Mouse (Mus musculus): ENCODE data around the gene Trim25. TPM values are rescaled to one million over a fixed set of nuclear protein-coding genes. Genes with fewer than 3 reads are reported as not detected.
"Not testable (repeated sequence)": the region's sequence is repeated elsewhere in the genome, so short reads cannot be mapped to it uniquely, and the experiment has no call there.

The Trim25 gene
- polyA plus RNA-seq, 1 experiment from 2014 or later, result 3.4 TPM

- Histone ChIP-seq H3K36me3 (peaks cover 23% of the 10 kb centered on the region), H3K9me3 (replicated peaks) (no peaks in the 10 kb centered on the region), H3K4me3 (no peak overlapping the region), H3K27ac (no peak overlapping the region), H3K27me3 (ENCODE audit: low read depth, poor library complexity, severe bottlenecking) (no peaks in the 10 kb centered on the region), H3K4me1 (no peaks in the 10 kb centered on the region)
- no peak for DNase-seq (ENCODE audit: low spot score)
Measured at GRCm38 (mm10) chr11:89034592-89034991, 35.4 kb downstream of the Trim25 start.

- 86% methylated on average over 3 of the region's 3 CpGs for WGBS
- H3K4me1 ChIP-seq, result no peaks in the 10 kb centered on the region
- H3K9me3 ChIP-seq (replicated peaks), result no peaks in the 10 kb centered on the region
- no peaks in the 10 kb centered on the region for H3K27me3 ChIP-seq (ENCODE audit: low read depth, poor library complexity, severe bottlenecking)
- no peak overlapping the region for H3K27ac ChIP-seq
- peaks cover 32% of the 10 kb centered on the region for H3K36me3 ChIP-seq
- H3K4me3 ChIP-seq, result no peak overlapping the region
- DNase-seq (ENCODE audit: low spot score), result no peak
Measured at GRCm38 (mm10) chr11:89035552-89035951, 36.4 kb downstream of the Trim25 start.

GRCm38 (mm10) chr11:89038496-89038895, 39.3 kb downstream of the Trim25 start:
- Histone ChIP-seq H3K4me1 (no peaks in the 10 kb centered on the region), H3K4me3 (no peak overlapping the region), H3K36me3 (peaks cover 58% of the 10 kb centered on the region), H3K27me3 (ENCODE audit: low read depth, poor library complexity, severe bottlenecking) (no peaks in the 10 kb centered on the region), H3K27ac (no peak overlapping the region), H3K9me3 (replicated peaks) (no peaks in the 10 kb centered on the region)
- whole genome bisulfite sequencing, result 93% methylated on average over 6 of the region's 6 CpGs
- no peak for DNase-seq (ENCODE audit: low spot score)

GRCm38 (mm10) chr11:89039325-89039724, 40.1 kb downstream of the Trim25 start:
- Histone ChIP-seq H3K27ac (no peak overlapping the region), H3K4me1 (no peaks in the 10 kb centered on the region), H3K27me3 (ENCODE audit: low read depth, poor library complexity, severe bottlenecking) (no peaks in the 10 kb centered on the region), H3K4me3 (no peak overlapping the region), H3K36me3 (peaks cover 67% of the 10 kb centered on the region), H3K9me3 (replicated peaks) (no peaks in the 10 kb centered on the region)
- WGBS, result 31% methylated on average over 3 of the region's 3 CpGs
- peak; percentile 50 for DNase-seq (ENCODE audit: low spot score)

GRCm38 (mm10) chr11:89041073-89041472, 41.9 kb downstream of the Trim25 start:
- DNase-seq (ENCODE audit: low spot score); H3K4me3 ChIP-seq; H3K4me1 ChIP-seq; H3K9me3 ChIP-seq (replicated peaks); H3K27ac ChIP-seq; H3K27me3 ChIP-seq (ENCODE audit: low read depth, poor library complexity, severe bottlenecking): not testable (repeated sequence)
- WGBS, result 92% methylated on average over 6 of the region's 7 CpGs
- peaks cover 84% of the 10 kb centered on the region for H3K36me3 ChIP-seq

- Histone ChIP-seq H3K36me3 (peaks cover 95% of the 10 kb centered on the region), H3K9me3 (replicated peaks) (no peaks in the 10 kb centered on the region), H3K27me3 (ENCODE audit: low read depth, poor library complexity, severe bottlenecking) (no peaks in the 10 kb centered on the region), H3K4me3 (no peak overlapping the region), H3K4me1 (no peaks in the 10 kb centered on the region), H3K27ac (no peak overlapping the region)
- no peak for DNase-seq (ENCODE audit: low spot score)
- 91% methylated on average over 7 of the region's 7 CpGs for WGBS
Measured at GRCm38 (mm10) chr11:89043046-89043445, 43.9 kb downstream of the Trim25 start.

- H3K36me3 ChIP-seq, result peaks cover 89% of the 10 kb centered on the region
Measured at GRCm38 (mm10) chr11:89045501-89045900, 46.3 kb downstream of the Trim25 start.

GRCm38 (mm10) chr11:89046021-89046420, 46.8 kb downstream of the Trim25 start:
- 97% methylated on average over 3 of the region's 3 CpGs for WGBS
- peaks cover 91% of the 10 kb centered on the region for H3K36me3 ChIP-seq
- no peak for DNase-seq (ENCODE audit: low spot score)
- H3K4me3 ChIP-seq, result no peak overlapping the region
- H3K27ac ChIP-seq, result no peak overlapping the region
- H3K9me3 ChIP-seq (replicated peaks), result no peaks in the 10 kb centered on the region
- no peaks in the 10 kb centered on the region for H3K4me1 ChIP-seq
- no peaks in the 10 kb centered on the region for H3K27me3 ChIP-seq (ENCODE audit: low read depth, poor library complexity, severe bottlenecking)

More at GRCm38 (mm10) chr11:89045501-89045900, 46.3 kb downstream of the Trim25 start:
- DNase-seq (ENCODE audit: low spot score); H3K4me1 ChIP-seq; H3K27ac ChIP-seq; H3K4me3 ChIP-seq; H3K27me3 ChIP-seq (ENCODE audit: low read depth, poor library complexity, severe bottlenecking); H3K9me3 ChIP-seq (replicated peaks): not testable (repeated sequence)
- WGBS, result 94% methylated on average over 3 of the region's 3 CpGs

- Histone ChIP-seq H3K4me1 (no peaks in the 10 kb centered on the region), H3K9me3 (replicated peaks) (no peaks in the 10 kb centered on the region), H3K27ac (no peak overlapping the region), H3K36me3 (peaks cover 79% of the 10 kb centered on the region), H3K27me3 (ENCODE audit: low read depth, poor library complexity, severe bottlenecking) (no peaks in the 10 kb centered on the region), H3K4me3 (no peak overlapping the region)
- 92% methylated on average over 6 of the region's 6 CpGs for WGBS
- no peak for DNase-seq (ENCODE audit: low spot score)
Measured at GRCm38 (mm10) chr11:89051767-89052166, 52.6 kb downstream of the Trim25 start.

GRCm38 (mm10) chr11:89055931-89056690, 56.9 kb downstream of the Trim25 start:
- no peak for DNase-seq (ENCODE audit: low spot score)
- no peaks in the 10 kb centered on the region for H3K27me3 ChIP-seq (ENCODE audit: low read depth, poor library complexity, severe bottlenecking)
- no peaks in the 10 kb centered on the region for H3K9me3 ChIP-seq (replicated peaks)
- no peak overlapping the region for H3K4me3 ChIP-seq
- 93% methylated on average over 13 of the region's 13 CpGs for WGBS
- H3K27ac ChIP-seq, result no peak overlapping the region
- H3K4me1 ChIP-seq, result peaks cover 25% of the 10 kb centered on the region
- H3K36me3 ChIP-seq, result peaks cover 42% of the 10 kb centered on the region

GRCm38 (mm10) chr11:89058515-89059270, 59.5 kb downstream of the Trim25 start:
- Histone ChIP-seq H3K27ac (no peak overlapping the region), H3K27me3 (ENCODE audit: low read depth, poor library complexity, severe bottlenecking) (no peaks in the 10 kb centered on the region), H3K9me3 (replicated peaks) (no peaks in the 10 kb centered on the region), H3K4me1 (peaks cover 25% of the 10 kb centered on the region), H3K36me3 (peaks cover 26% of the 10 kb centered on the region), H3K4me3 (peak overlapping the region; percentile 89)
- 75% methylated on average over 11 of the region's 11 CpGs for WGBS
- no peak for DNase-seq (ENCODE audit: low spot score)

- peak overlapping the region; percentile 88 for H3K27ac ChIP-seq
- under 1% methylated on average over 33 of the region's 33 CpGs for WGBS
Measured at GRCm38 (mm10) chr11:89059919-89060422, 60.8 kb downstream of the Trim25 start.

GRCm38 (mm10) chr11:89060423-89061089, 61.4 kb downstream of the Trim25 start:
- Histone ChIP-seq H3K36me3 (peaks cover 9% of the 10 kb centered on the region), H3K9me3 (replicated peaks) (no peaks in the 10 kb centered on the region), H3K4me3 (peak overlapping the region; percentile 89), H3K27me3 (ENCODE audit: low read depth, poor library complexity, severe bottlenecking) (no peaks in the 10 kb centered on the region), H3K27ac (peak overlapping the region; percentile 88), H3K4me1 (peaks cover 25% of the 10 kb centered on the region)
- peak; percentile 92 for DNase-seq (ENCODE audit: low spot score)
- WGBS, result under 1% methylated on average over 63 of the region's 63 CpGs

More at GRCm38 (mm10) chr11:89059919-89060422, 60.8 kb downstream of the Trim25 start:
- Histone ChIP-seq H3K9me3 (replicated peaks) (no peaks in the 10 kb centered on the region), H3K36me3 (peaks cover 14% of the 10 kb centered on the region), H3K4me1 (peaks cover 25% of the 10 kb centered on the region), H3K4me3 (peak overlapping the region; percentile 89), H3K27me3 (ENCODE audit: low read depth, poor library complexity, severe bottlenecking) (no peaks in the 10 kb centered on the region)
- no peak for DNase-seq (ENCODE audit: low spot score)

Measured in limb, embryonic 10.5 days (tissue).